Mouse (Mus musculus): ENCODE measurements around the gene Myl7. TPM values are rescaled to one million over a fixed set of nuclear protein-coding genes. Genes with fewer than 3 reads are reported as not detected.

The Myl7 gene
- total RNA-seq, 1 experiment from 2014 or later, result not detected

- ATAC-seq (replicated peaks; ENCODE audit: insufficient number of reproducible peaks, low FRiP score, low TSS enrichment, poor library complexity, severe bottlenecking), result no peak
Observed at GRCm38 (mm10) chr11:5877421-5877820, 21.2 kb downstream of the Myl7 start.

- ATAC-seq (replicated peaks; ENCODE audit: insufficient number of reproducible peaks, low FRiP score, low TSS enrichment, poor library complexity, severe bottlenecking), result no peak
Observed at GRCm38 (mm10) chr11:5873192-5873591, 25.4 kb downstream of the Myl7 start.

DNA sequence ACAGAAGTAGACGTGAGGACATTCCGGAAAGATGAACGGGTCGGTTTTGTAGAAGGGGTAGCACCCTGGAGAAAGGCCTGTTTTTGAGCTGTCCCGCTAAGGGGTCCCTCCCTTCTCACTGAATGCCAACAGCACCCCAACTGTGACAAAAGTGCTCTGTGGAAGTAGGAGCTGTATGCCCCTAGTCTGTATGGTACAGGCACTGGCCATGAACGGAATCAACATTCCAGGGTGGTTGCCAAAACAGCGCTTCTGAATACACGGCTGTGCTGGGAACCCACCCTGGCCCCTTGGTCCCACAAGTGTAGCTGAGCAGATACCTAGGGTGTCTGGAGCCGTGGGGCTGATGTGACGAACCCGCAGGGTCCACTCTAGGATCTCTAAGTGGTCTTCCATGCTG lies 25.9 kb downstream of the Myl7 start:
- no peak for ATAC-seq (replicated peaks; ENCODE audit: insufficient number of reproducible peaks, low FRiP score, low TSS enrichment, poor library complexity, severe bottlenecking)

DNA sequence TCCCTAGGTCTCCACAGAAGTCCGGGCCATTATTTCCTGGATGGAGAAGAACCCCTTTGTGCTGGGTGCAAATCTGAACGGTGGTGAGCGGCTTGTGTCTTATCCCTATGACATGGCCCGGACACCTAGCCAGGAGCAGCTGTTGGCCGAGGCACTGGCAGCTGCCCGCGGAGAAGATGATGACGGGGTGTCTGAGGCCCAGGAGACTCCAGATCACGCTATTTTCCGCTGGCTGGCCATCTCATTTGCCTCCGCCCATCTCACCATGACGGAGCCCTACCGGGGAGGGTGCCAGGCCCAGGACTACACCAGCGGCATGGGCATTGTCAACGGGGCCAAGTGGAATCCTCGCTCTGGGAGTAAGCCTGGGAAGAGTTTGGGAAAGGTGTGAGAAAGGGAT lies 28.5 kb downstream of the Myl7 start:
- ATAC-seq (replicated peaks; ENCODE audit: insufficient number of reproducible peaks, low FRiP score, low TSS enrichment, poor library complexity, severe bottlenecking), result no peak

GRCm38 (mm10) chr11:5869331-5869730 lies 29.3 kb downstream of the Myl7 start:
- no peak for ATAC-seq (replicated peaks; ENCODE audit: insufficient number of reproducible peaks, low FRiP score, low TSS enrichment, poor library complexity, severe bottlenecking)

DNA sequence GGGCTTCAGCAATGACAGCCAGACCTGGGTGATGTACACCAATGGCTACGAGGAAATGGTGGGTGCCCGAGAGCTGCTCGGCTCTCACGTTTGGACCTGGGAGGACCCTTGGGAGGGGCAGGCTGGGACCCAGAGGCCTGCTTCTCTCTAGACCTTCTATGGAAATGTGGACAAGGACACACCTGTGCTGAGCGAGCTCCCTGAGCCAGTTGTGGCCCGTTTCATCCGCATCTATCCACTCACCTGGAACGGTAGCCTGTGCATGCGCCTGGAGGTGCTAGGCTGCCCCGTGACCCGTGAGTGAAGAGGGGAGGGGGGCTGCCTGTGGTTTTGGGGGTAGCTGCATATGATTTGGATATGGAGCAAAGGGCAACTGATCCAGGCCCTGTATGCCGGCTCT lies 30.3 kb downstream of the Myl7 start:
- ATAC-seq (replicated peaks; ENCODE audit: insufficient number of reproducible peaks, low FRiP score, low TSS enrichment, poor library complexity, severe bottlenecking), result no peak

DNA sequence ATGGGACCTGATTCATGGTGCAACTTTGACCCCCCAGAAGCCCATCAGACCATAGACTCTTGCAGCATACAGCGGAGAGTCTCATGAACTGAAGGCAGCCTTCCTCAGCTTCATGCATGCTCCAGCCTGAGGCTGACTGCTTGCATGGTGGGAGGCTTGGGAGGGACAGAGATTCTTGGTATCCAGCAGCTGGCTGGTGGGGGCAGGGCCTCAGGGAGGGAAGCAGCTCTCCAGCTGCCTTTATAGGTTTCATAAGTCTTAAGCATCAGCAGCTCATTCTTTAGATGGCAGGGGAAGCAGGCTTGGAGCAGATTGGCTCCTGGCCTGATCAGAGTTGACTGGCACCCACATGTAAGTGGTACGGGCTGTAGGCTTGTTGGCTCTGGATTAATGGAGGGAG lies 31.4 kb downstream of the Myl7 start:
- ATAC-seq (replicated peaks; ENCODE audit: insufficient number of reproducible peaks, low FRiP score, low TSS enrichment, poor library complexity, severe bottlenecking), result no peak

DNA sequence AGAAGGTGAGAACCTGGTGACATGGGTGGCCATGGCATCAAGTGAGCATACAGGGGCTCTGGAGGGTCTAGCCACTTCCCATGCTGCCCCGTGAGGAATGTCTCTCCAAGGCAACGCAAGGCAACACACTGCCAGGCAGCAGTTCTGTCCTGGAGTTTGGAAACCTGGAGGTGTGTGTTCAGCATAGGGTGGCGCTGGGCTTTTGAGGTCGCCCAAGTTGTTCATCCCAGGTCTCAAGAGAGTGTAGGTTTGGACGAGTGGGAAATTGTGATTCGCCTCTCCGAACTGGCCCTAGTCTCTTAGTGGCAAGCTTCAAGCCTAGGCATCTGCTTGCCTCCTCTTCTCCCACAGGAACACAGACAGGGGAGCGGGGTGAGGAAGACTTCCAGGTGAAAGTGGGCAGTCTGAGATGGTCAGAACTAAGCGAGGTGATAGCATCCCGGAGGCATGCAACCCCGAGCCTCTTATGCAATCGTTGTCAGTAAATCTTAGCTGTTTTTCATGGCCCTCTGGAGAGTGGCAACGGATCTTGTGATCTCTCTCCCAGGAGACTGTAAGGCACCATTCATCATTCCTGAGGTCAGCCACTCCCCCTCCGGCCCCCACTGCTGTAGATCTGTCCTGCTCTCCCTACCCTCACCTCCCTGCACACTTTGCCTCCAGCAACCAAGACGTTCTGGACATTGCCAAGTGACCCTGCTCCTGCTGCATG lies 36.0 kb downstream of the Myl7 start:
- ATAC-seq (replicated peaks; ENCODE audit: insufficient number of reproducible peaks, low FRiP score, low TSS enrichment, poor library complexity, severe bottlenecking), result no peak

DNA sequence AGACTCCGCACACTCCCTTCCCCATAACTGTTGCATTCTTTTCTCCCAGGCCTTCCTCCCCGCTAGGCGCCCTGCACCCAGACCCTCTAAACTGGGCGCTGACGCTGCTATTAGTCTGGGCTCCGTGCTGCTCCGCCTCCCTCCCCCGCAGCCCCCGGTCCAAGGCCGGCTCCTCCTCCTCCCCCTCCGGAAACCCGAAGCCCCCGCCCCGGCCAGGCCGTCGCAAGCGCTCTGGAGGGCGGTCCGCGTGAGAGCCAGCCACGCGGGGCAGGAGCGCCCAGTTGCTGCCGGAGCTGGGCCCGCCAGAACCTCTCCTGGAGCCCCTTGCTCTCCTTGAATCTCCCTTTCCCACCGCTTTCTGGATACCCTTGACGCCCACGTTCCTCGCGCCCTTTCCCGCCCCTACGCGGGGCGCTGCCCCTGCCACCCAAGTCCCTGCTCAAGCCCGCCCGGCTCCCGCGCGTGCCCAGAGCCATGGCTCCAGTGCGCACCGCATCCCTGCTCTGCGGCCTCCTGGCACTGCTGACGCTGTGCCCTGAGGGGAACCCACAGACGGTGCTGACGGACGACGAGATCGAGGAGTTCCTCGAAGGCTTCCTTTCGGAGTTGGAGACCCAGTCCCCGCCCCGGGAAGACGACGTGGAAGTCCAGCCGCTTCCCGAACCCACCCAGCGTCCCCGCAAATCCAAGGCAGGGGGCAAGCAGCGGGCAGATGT lies 36.7 kb downstream of the Myl7 start, which contains the start of gene Aebp1:
Gene Aebp1, plus strand, starts transcription at position 270 of the 716 bp plus-strand sequence.
- no peak for ATAC-seq (replicated peaks; ENCODE audit: insufficient number of reproducible peaks, low FRiP score, low TSS enrichment, poor library complexity, severe bottlenecking)

DNA sequence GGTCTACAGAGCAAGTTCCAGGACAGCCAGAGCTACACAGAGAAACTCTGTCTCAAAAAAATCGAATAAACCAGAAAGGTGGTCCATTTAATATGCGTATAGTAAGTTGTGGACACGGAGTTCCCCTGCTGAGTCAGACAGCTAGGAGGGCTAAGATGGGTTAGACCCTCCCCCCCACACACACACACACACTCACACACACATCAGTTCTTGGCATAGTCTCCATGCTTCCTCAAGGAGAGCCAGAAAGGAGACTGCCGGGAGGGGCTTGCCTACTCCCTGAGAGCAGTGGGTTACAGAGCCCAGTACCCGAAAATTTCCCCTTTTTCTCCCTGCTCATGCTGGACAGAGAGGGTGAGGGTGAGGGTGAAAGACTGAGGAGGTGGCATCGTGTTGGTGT lies 37.9 kb downstream of the Myl7 start:
- no peak for ATAC-seq (replicated peaks; ENCODE audit: insufficient number of reproducible peaks, low FRiP score, low TSS enrichment, poor library complexity, severe bottlenecking)

DNA sequence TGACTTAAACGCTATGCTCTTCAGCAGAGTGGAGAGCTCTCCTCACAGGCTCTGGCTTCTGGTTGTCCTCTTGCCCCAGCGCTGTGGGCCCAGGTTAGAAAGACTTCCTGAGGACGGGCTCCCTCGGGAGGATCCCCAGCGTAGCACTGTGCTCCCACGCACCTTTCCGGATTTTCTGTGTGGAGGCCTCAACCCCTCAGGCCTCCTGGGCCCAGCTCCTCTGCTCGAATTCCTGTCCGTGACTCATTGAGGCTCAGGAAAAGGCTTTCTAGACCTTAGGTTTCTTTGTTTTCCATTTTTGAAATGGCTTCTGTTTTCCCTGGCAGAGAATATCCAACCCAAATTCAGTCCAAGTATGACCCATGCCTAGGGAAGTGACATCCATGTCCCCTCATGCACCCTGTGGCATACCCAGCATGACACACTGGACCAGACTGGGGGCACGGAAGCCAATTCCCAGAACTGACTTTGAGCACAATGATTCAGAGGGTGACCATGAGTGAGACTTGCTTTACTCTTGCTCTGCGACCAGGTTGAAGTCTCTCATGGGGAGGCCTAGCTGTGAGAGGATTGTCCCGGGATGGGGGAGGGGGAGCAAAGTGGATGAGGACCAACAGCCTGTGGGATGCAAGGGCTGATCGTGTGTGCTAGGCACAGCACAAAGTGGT lies 38.6 kb downstream of the Myl7 start:
- no peak for ATAC-seq (replicated peaks; ENCODE audit: insufficient number of reproducible peaks, low FRiP score, low TSS enrichment, poor library complexity, severe bottlenecking)

DNA sequence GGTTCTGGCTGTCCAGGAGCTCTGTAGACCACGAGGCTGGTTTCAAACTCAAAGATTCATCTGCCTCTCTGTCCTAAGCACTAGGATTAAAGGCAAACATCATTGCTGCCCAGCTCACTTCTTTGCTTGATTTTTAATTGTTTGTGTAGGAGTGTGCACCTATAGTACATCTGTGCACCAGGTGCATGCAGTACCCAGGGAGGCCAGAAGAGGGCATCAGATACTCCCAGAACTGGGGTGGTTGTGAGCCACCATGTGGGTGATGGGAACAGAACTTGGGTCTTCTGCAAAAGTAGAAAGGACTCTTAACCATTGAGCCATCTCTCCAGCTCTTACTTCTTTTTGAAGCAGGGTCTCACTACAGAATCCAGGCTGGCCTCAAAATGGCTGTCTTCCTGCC lies 39.9 kb downstream of the Myl7 start:
- ATAC-seq (replicated peaks; ENCODE audit: insufficient number of reproducible peaks, low FRiP score, low TSS enrichment, poor library complexity, severe bottlenecking), result no peak

DNA sequence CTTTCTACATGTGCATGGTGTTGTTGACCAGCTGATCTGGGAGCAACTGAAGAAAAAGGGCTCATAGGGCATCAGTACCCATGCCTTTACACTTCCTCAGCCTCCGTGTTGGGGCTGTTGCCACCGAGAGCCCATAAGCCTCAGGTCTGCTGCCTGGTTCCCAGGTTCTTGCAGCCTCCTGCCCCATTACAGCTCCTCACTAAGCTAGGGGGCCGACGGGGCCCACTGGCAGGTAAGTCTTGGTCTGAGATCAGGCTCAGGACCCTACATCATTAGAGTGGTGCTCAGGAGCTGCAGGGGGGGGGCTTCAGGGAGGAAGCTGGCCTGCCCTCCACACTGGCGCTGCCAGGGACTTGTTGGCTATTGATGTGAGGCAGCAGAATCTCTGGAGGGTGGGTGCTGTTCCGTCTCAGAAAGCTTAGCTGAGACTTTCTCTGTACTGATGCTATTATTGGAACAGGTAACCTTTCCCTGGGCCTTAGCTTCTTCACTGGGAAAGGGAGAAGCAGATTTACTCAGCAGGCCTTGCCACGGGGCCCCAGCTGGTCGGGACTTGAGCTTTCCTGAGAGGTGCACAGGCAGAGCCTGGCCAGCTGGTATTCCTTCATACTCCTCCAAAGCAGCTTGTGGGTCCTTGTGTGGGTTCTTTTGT lies 42.0 kb downstream of the Myl7 start:
- no peak for ATAC-seq (replicated peaks; ENCODE audit: insufficient number of reproducible peaks, low FRiP score, low TSS enrichment, poor library complexity, severe bottlenecking)

- ATAC-seq (replicated peaks; ENCODE audit: insufficient number of reproducible peaks, low FRiP score, low TSS enrichment, poor library complexity, severe bottlenecking), result no peak
Observed at GRCm38 (mm10) chr11:5855902-5856301, 42.7 kb downstream of the Myl7 start.

- no peak for ATAC-seq (replicated peaks; ENCODE audit: insufficient number of reproducible peaks, low FRiP score, low TSS enrichment, poor library complexity, severe bottlenecking)
Observed at GRCm38 (mm10) chr11:5855481-5855880, 43.1 kb downstream of the Myl7 start.

DNA sequence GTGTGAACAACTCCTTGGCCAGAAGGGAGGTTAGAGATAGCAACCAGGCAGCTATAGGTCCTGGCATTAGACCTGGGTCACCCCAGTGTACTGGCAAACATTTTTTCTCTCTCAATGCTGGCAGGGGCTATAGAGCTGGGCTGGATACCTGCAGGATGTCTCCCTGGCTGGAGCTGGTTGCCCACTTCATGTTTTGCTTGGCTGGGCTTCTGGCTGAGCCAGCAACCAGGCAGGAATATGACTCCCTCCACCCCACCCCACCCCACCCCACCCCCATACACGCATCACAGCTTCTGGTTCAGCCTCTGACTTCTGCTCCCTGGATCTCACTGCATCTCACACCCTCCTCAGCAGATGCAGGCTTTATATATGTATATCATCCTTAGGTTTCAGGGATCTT lies 46.3 kb downstream of the Myl7 start:
- no peak for ATAC-seq (replicated peaks; ENCODE audit: insufficient number of reproducible peaks, low FRiP score, low TSS enrichment, poor library complexity, severe bottlenecking)

GRCm38 (mm10) chr11:5851021-5851736 lies 47.4 kb downstream of the Myl7 start:
- no peak for ATAC-seq (replicated peaks; ENCODE audit: insufficient number of reproducible peaks, low FRiP score, low TSS enrichment, poor library complexity, severe bottlenecking)

GRCm38 (mm10) chr11:5850452-5850851 lies 48.1 kb downstream of the Myl7 start:
- ATAC-seq (replicated peaks; ENCODE audit: insufficient number of reproducible peaks, low FRiP score, low TSS enrichment, poor library complexity, severe bottlenecking), result no peak

DNA sequence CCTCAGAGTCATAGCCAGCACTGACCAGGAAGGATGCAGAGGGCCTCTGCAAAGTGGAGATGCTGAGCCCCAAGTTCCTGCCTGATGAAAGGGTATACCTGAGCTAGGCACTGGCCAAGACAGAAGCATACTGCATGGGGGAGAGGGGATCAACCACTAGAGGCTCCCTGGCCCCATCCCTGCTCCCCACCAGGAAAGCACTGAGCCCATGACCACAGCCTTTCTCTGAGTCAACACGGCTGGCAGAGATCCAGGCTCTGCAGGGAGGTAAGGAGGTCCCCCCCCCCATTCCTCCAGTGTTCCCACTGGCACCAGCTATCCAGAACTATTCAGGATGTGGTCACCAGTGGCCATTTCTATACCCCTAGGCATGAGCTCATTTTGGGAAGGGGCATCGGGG lies 49.3 kb downstream of the Myl7 start:
- no peak for ATAC-seq (replicated peaks; ENCODE audit: insufficient number of reproducible peaks, low FRiP score, low TSS enrichment, poor library complexity, severe bottlenecking)

Measured in monocyte, adult 5-6 weeks (primary cell).